Comparison of ENCODE assay signal across 20 mouse cellular contexts in the genomic region with DNA sequence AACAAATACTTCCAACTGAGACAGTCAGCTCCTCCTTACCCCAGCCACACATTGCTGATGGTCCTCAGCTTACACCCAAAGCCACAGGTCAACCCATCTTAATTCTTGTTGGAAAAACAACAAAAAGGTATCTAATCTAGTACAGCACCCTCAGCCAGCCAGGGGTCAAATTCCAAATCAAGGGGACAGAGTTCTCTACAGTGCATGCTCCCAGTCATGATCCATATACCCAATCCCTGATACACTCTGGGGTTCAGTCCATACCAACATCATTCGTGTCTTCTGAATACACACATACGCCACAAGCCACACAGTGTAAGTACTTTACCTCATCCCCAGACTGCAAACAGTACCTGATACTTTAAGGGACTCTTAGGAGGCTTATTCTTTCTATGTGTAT. TPM values are rescaled to one million over a fixed set of nuclear protein-coding genes. Genes with fewer than 3 reads are reported as not detected.
DNase-seq lines count a peak whose midpoint lies in the region; ATAC-seq and TF ChIP-seq lines count a peak whose summit lies in the region.
"Had no signal": no experiment of that assay in that cellular context is flagged by ENCODE, and none has a peak within 500 bp of the region (broad histone marks: within the 10 kb centered on the region; RNA-seq: fewer than 3 reads in every experiment).

No protein-coding gene starts in this region.

- peak; percentile 51; the same call in 1 of the 2 replicates for ATAC-seq in liver, embryonic 12.5 days
- ATAC-seq in liver, postnatal 0 days: peak; percentile 66
- ATAC-seq: CD4-positive, CD25-positive, alpha-beta regulatory T cell, adult 4 months; forebrain, embryonic 15.5 days had no signal

- intact Hi-C loops in heart, postnatal 14 days (cut with DNase I): no loop called here

- WGBS in kidney, adult 2 months: 80% methylated on average over 2 of the region's 2 CpGs
- WGBS in liver, embryonic 12.5 days (ENCODE audit: insufficient replicate concordance): 83% methylated on average over 2 of the region's 2 CpGs
- 76% methylated on average over 2 of the region's 2 CpGs for WGBS in liver, postnatal 0 days (ENCODE audit: insufficient replicate concordance)

- H3K4me1 ChIP-seq in kidney, adult 2 months (ENCODE audit: control insufficient read depth, insufficient read depth, low read length): no peaks in the 10 kb centered on the region
- H3K4me1 ChIP-seq in liver, embryonic 12.5 days: peaks cover 24% of the 10 kb centered on the region
- peaks cover 7% of the 10 kb centered on the region for H3K4me1 ChIP-seq in liver, postnatal 0 days (ENCODE audit: insufficient read depth)
- H3K4me1 ChIP-seq: embryonic facial prominence, embryonic 12.5 days; forebrain, embryonic 12.5 days; forebrain, embryonic 15.5 days; hindbrain, embryonic 15.5 days had no signal

- no peaks in the 10 kb centered on the region for H3K36me3 ChIP-seq in kidney, adult 2 months (ENCODE audit: control insufficient read depth, insufficient read depth, low read length)
- H3K36me3 ChIP-seq in liver, embryonic 12.5 days: no peaks in the 10 kb centered on the region
- H3K36me3 ChIP-seq in liver, postnatal 0 days (replicated peaks; ENCODE audit: insufficient read depth, low read length): no peaks in the 10 kb centered on the region
- H3K36me3 ChIP-seq: embryonic facial prominence, embryonic 12.5 days; embryonic facial prominence, embryonic 15.5 days; forebrain, embryonic 12.5 days; forebrain, embryonic 15.5 days; heart, embryonic 12.5 days; heart, embryonic 15.5 days; hindbrain, embryonic 15.5 days had no signal

- no peak overlapping the region for H3K4me3 ChIP-seq in kidney, adult 2 months (ENCODE audit: insufficient read depth, low read depth, low read length)
- H3K4me3 ChIP-seq in liver, embryonic 12.5 days: no peak overlapping the region
- no peak overlapping the region for H3K4me3 ChIP-seq in liver, postnatal 0 days (ENCODE audit: low read depth, low read length)
- H3K4me3 ChIP-seq: embryonic facial prominence, embryonic 12.5 days; embryonic facial prominence, embryonic 15.5 days; forebrain, embryonic 12.5 days; forebrain, embryonic 15.5 days; heart, embryonic 12.5 days; heart, embryonic 15.5 days; hindbrain, embryonic 15.5 days had no signal

- TF ChIP-seq CTCF in kidney, adult 2 months (conservative IDR thresholded peaks at IDR 0.05; ENCODE audit: insufficient read depth, insufficient read length, low read depth, low read length): no peak
- TF ChIP-seq CTCF in liver, postnatal 0 days (IDR thresholded peaks at IDR 0.05; ENCODE audit: low read depth): no peak

- no peak overlapping the region for H3K27ac ChIP-seq in kidney, adult 2 months (ENCODE audit: insufficient read depth, low read depth, low read length)
- no peak overlapping the region for H3K27ac ChIP-seq in liver, embryonic 12.5 days
- H3K27ac ChIP-seq in liver, postnatal 0 days (ENCODE audit: low read depth): peak overlapping the region; percentile 29
- H3K27ac ChIP-seq: embryonic facial prominence, embryonic 12.5 days; embryonic facial prominence, embryonic 15.5 days; forebrain, embryonic 12.5 days; forebrain, embryonic 15.5 days; heart, embryonic 15.5 days; hindbrain, embryonic 15.5 days had no signal

- DNase-seq in kidney, adult 2 months: peak; percentile 34
- DNase-seq in kidney, postnatal 10 days: no peak
- DNase-seq in liver: no peak
- DNase-seq in liver, postnatal 0 days: no peak
- DNase-seq in heart, postnatal 14 days: no peak
- DNase-seq: adrenal gland, adult 2 months; adrenal gland, postnatal 14 days; gastrocnemius, postnatal 25 days; heart, adult 18-20 months; heart, postnatal 10 days; heart, postnatal 4 days had no signal

- no peak overlapping the region for H3K9ac ChIP-seq in liver, embryonic 12.5 days
- H3K9ac ChIP-seq in liver, postnatal 0 days (replicated peaks): no peak overlapping the region
- H3K9ac ChIP-seq: embryonic facial prominence, embryonic 12.5 days; embryonic facial prominence, embryonic 15.5 days; forebrain, embryonic 12.5 days; forebrain, embryonic 15.5 days; heart, embryonic 12.5 days; heart, embryonic 15.5 days; hindbrain, embryonic 15.5 days had no signal

- no peak for TF ChIP-seq POLR2A in kidney, adult 2 months (IDR thresholded peaks at IDR 0.05; ENCODE audit: low read depth, low read length)

- H3K27me3 ChIP-seq in kidney, adult 2 months (replicated peaks; ENCODE audit: control insufficient read depth, insufficient read depth, low read length): no peaks in the 10 kb centered on the region
- peaks cover 7% of the 10 kb centered on the region for H3K27me3 ChIP-seq in liver, embryonic 12.5 days (replicated peaks)
- no peaks in the 10 kb centered on the region for H3K27me3 ChIP-seq in liver, postnatal 0 days (ENCODE audit: insufficient read depth, low read length)
- H3K27me3 ChIP-seq: embryonic facial prominence, embryonic 12.5 days; embryonic facial prominence, embryonic 15.5 days; forebrain, embryonic 15.5 days; heart, embryonic 12.5 days; heart, embryonic 15.5 days; hindbrain, embryonic 15.5 days had no signal

- no peak overlapping the region for H3K4me2 ChIP-seq in liver, embryonic 12.5 days
- 0 out of 2 replicates have a peak overlapping the region, but pooled peaks have one; percentile 9 for H3K4me2 ChIP-seq in liver, postnatal 0 days (ENCODE audit: low read depth, low read length)
- H3K4me2 ChIP-seq: embryonic facial prominence, embryonic 12.5 days; embryonic facial prominence, embryonic 15.5 days; forebrain, embryonic 12.5 days; forebrain, embryonic 15.5 days; heart, embryonic 12.5 days; heart, embryonic 15.5 days; hindbrain, embryonic 15.5 days had no signal

- H3K9me3 ChIP-seq in liver, embryonic 12.5 days (replicated peaks): no peaks in the 10 kb centered on the region
- H3K9me3 ChIP-seq in liver, postnatal 0 days (ENCODE audit: low read length): no peaks in the 10 kb centered on the region
- H3K9me3 ChIP-seq: embryonic facial prominence, embryonic 12.5 days; embryonic facial prominence, embryonic 15.5 days; forebrain, embryonic 12.5 days; forebrain, embryonic 15.5 days; heart, embryonic 12.5 days; heart, embryonic 15.5 days; hindbrain, embryonic 15.5 days had no signal

- no peak for TF ChIP-seq EP300 in liver, postnatal 0 days (IDR thresholded peaks at IDR 0.05; ENCODE audit: low read depth)

RNA-seq across cellular contexts. Expression of gene Ddx27, which starts 8.6 kb away (rescaled TPM):
- polyA plus RNA-seq in kidney, adult 2 months (2012; rRNA removed): 14.9 and 15.0 TPM in 2 replicates
- 78.8 and 79.3 TPM in 2 replicates for polyA plus RNA-seq in liver, embryonic 12.5 days (2016; fragmentation: Nextera tagmentation; extraction: Ambion mirVana)
- polyA plus RNA-seq in liver, postnatal 0 days (2015; fragmentation: Nextera tagmentation; extraction: Ambion mirVana): 19.2 and 21.9 TPM in 2 replicates
- total RNA-seq in heart, postnatal 14 days (2021): 10 to 100 TPM; 12.3 to 13.7 TPM

RNA-seq across cellular contexts. Expression of gene Stau1, which starts 10.3 kb away (rescaled TPM):
- 25.7 and 34.2 TPM in 2 replicates for polyA plus RNA-seq in kidney, adult 2 months (2012; rRNA removed)
- polyA plus RNA-seq in liver, embryonic 12.5 days (2016; fragmentation: Nextera tagmentation; extraction: Ambion mirVana): 36.1 and 37.7 TPM in 2 replicates
- 28.6 and 31.5 TPM in 2 replicates for polyA plus RNA-seq in liver, postnatal 0 days (2015; fragmentation: Nextera tagmentation; extraction: Ambion mirVana)
- total RNA-seq in heart, postnatal 14 days (2021): 10 to 100 TPM; 42.1 to 47.2 TPM

RNA-seq across cellular contexts. Expression of gene Znfx1, which starts 56.5 kb away (rescaled TPM):
- 58.7 and 60.9 TPM in 2 replicates for polyA plus RNA-seq in kidney, adult 2 months (2012; rRNA removed)
- polyA plus RNA-seq in liver, embryonic 12.5 days (2016; fragmentation: Nextera tagmentation; extraction: Ambion mirVana): 13.7 and 13.8 TPM in 2 replicates
- 5.8 and 6.3 TPM in 2 replicates for polyA plus RNA-seq in liver, postnatal 0 days (2015; fragmentation: Nextera tagmentation; extraction: Ambion mirVana)
- total RNA-seq in heart, postnatal 14 days (2021): 10 to 100 TPM; 32.1 to 36.1 TPM
